ENCODE assay signal across 19 mouse cellular contexts in genomic region chr7:119252742-119253141, GRCm38 (mm10).
"Had no signal": no experiment of that assay in that cellular context is flagged by ENCODE, and none has a peak within 500 bp of the region (broad histone marks: within the 10 kb centered on the region; RNA-seq: fewer than 3 reads in every experiment).

No protein-coding gene starts in this region.

- H3K9ac ChIP-seq: limb, embryonic 12.5 days; limb, embryonic 15.5 days had no signal

- DNase-seq: kidney, adult 18-20 months; kidney, adult 9 months; kidney, postnatal 14 days; kidney, postnatal 4 days; layer of hippocampus, adult 9-11 months; layer of hippocampus, postnatal 36 days; left cerebral cortex, postnatal 4 days; lung, adult 2 months; lung, postnatal 14 days; lung, postnatal 4 days; midbrain, embryonic 14.5 days; right cerebral cortex, postnatal 4 days; thymus, postnatal 25 days had no signal

- H3K36me3 ChIP-seq: limb, embryonic 12.5 days; limb, embryonic 15.5 days had no signal

- H3K27me3 ChIP-seq: limb, embryonic 12.5 days; limb, embryonic 15.5 days had no signal

- H3K4me2 ChIP-seq: limb, embryonic 12.5 days; limb, embryonic 15.5 days; midbrain, embryonic 11.5 days had no signal

- H3K9me3 ChIP-seq: limb, embryonic 12.5 days; limb, embryonic 15.5 days had no signal

- H3K4me1 ChIP-seq: limb, embryonic 12.5 days; limb, embryonic 15.5 days had no signal

- ATAC-seq: intestine, embryonic 16.5 days had no signal

- H3K4me3 ChIP-seq: layer of hippocampus, adult 2 months; limb, embryonic 12.5 days; limb, embryonic 15.5 days had no signal

- H3K27ac ChIP-seq: layer of hippocampus, adult 2 months; limb, embryonic 12.5 days; limb, embryonic 15.5 days; stomach, postnatal 0 days had no signal
